ENCODE assay signal across 24 mouse cellular contexts in the genomic region with DNA sequence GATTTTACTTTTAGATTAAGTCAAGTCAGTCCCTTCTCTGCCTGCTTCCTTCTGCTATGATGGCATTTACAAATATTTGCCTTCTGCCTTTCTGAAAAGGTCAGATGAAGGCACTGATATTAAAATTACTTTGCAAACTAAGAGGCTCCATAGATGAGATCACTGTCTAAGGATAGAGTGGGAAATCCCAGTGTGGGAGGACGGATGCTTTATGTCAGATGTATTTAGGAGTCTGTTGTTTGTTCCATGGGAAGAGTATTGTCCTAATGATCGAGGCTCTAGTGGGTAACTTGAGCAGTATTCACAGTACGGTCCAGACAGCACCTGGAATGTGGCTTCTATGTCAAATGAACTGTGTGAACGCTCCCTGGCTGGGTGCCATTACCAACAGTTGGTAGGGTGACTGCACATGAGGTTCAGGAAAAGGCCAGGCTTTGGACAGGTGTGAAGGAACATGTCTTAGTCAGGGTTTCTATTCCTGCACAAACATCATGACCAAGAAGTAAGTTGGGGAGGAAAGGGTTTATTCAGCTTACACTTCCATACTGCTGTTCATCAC. TPM values are rescaled to one million over a fixed set of nuclear protein-coding genes. Genes with fewer than 3 reads are reported as not detected.
DNase-seq lines count a peak whose midpoint lies in the region; ATAC-seq and TF ChIP-seq lines count a peak whose summit lies in the region.
"Had no signal": no experiment of that assay in that cellular context is flagged by ENCODE, and none has a peak within 500 bp of the region (broad histone marks: within the 10 kb centered on the region; RNA-seq: fewer than 3 reads in every experiment).

No protein-coding gene starts in this region.

- intact Hi-C loops in gastrocnemius, adult 2 months (cut with DNase I) = no loop called here

- peak; percentile 25 for DNase-seq in liver, adult 2 months (ENCODE audit: extremely low read depth, low read depth, low spot score)
- no peak for DNase-seq in liver, embryonic 11.5 days (ENCODE audit: low spot score)
- DNase-seq in kidney, adult 9 months = peak; percentile 79
- DNase-seq in kidney, postnatal 36 days = peak; percentile 76 to 86
- DNase-seq in gastrocnemius, adult 2 months = no peak
- DNase-seq in adrenal gland, postnatal 25 days = no peak
- no peak for DNase-seq in natural killer cell, adult 2 months (ENCODE audit: low spot score in 2 of 2)
- DNase-seq: cerebellum, postnatal 36 days; heart, adult 18-20 months; layer of hippocampus, adult 9-11 months; lung, adult 18-20 months; thymus, postnatal 36 days had no signal

- H3K27ac ChIP-seq in liver, adult 2 months (replicated peaks; ENCODE audit: insufficient read depth, low read depth, low read length) = no peak overlapping the region
- no peak overlapping the region for H3K27ac ChIP-seq in liver, embryonic 11.5 days (ENCODE audit: low read depth, low read length)
- no peak overlapping the region; the same call in 1 of the 2 replicates for H3K27ac ChIP-seq in gastrocnemius, adult 2 months
- H3K27ac ChIP-seq: heart, embryonic 15.5 days; hindbrain, embryonic 12.5 days; limb, embryonic 15.5 days; macrophage; midbrain, embryonic 12.5 days had no signal

- WGBS in liver, adult 2 months = 54% methylated on average over 4 of the region's 4 CpGs
- WGBS in liver, embryonic 11.5 days = 74% methylated on average over 4 of the region's 4 CpGs

- TF ChIP-seq POLR2A in liver, adult 2 months (IDR thresholded peaks at IDR 0.05; ENCODE audit: extremely low read depth, insufficient read depth, low read length) = no peak

- no peak for ATAC-seq in liver, embryonic 11.5 days (replicated peaks; ENCODE audit: low FRiP score)
- ATAC-seq in activated CD4-positive, CD25-positive, alpha-beta regulatory T cell, adult 4 months = peak; percentile 7
- ATAC-seq: forebrain, embryonic 16.5 days had no signal

- H3K9me3 ChIP-seq in liver, embryonic 11.5 days (ENCODE audit: control insufficient read depth, low read length) = no peaks in the 10 kb centered on the region
- H3K9me3 ChIP-seq: heart, embryonic 15.5 days; hindbrain, embryonic 12.5 days; limb, embryonic 15.5 days; midbrain, embryonic 12.5 days had no signal

- no peak overlapping the region for H3K4me2 ChIP-seq in liver, embryonic 11.5 days
- H3K4me2 ChIP-seq: heart, embryonic 15.5 days; hindbrain, embryonic 12.5 days; limb, embryonic 15.5 days; midbrain, embryonic 12.5 days had no signal

- no peak overlapping the region for H3K4me3 ChIP-seq in liver, adult 2 months (ENCODE audit: insufficient read depth, low read depth, low read length)
- no peak overlapping the region for H3K4me3 ChIP-seq in liver, embryonic 11.5 days (ENCODE audit: low read depth, low read length)
- H3K4me3 ChIP-seq in gastrocnemius, adult 2 months = no peak overlapping the region
- H3K4me3 ChIP-seq: erythroblast, embryonic 14.5 days; heart, embryonic 15.5 days; hindbrain, embryonic 12.5 days; limb, embryonic 15.5 days; midbrain, embryonic 12.5 days had no signal

- no peaks in the 10 kb centered on the region for H3K27me3 ChIP-seq in liver, adult 2 months (ENCODE audit: control insufficient read depth, insufficient read depth, low read length)
- no peaks in the 10 kb centered on the region for H3K27me3 ChIP-seq in liver, embryonic 11.5 days (replicated peaks; ENCODE audit: control insufficient read depth, insufficient read depth, low read length)
- H3K27me3 ChIP-seq: heart, embryonic 15.5 days; hindbrain, embryonic 12.5 days; limb, embryonic 15.5 days; midbrain, embryonic 12.5 days had no signal

- peaks cover 1% of the 10 kb centered on the region; the same call in 1 of the 2 replicates for H3K36me3 ChIP-seq in liver, adult 2 months (ENCODE audit: control insufficient read depth, insufficient read depth, low read length)
- no peaks in the 10 kb centered on the region for H3K36me3 ChIP-seq in liver, embryonic 11.5 days (ENCODE audit: control insufficient read depth, insufficient read depth, low read length)
- H3K36me3 ChIP-seq: heart, embryonic 15.5 days; hindbrain, embryonic 12.5 days; limb, embryonic 15.5 days; midbrain, embryonic 12.5 days had no signal

- TF ChIP-seq CTCF in liver, adult 2 months (IDR thresholded peaks at IDR 0.05; ENCODE audit: low read depth, low read length) = no peak
- no peak for TF ChIP-seq CTCF in gastrocnemius, adult 2 months (IDR thresholded peaks at IDR 0.05)

- no peaks in the 10 kb centered on the region; the same call in 1 of the 2 replicates for H3K79me2 ChIP-seq in liver, adult 2 months (ENCODE audit: control insufficient read depth, insufficient read depth, low read length)

- no peak overlapping the region for H3K9ac ChIP-seq in liver, adult 2 months (ENCODE audit: low read depth, low read length)
- no peak overlapping the region for H3K9ac ChIP-seq in liver, embryonic 11.5 days (ENCODE audit: low read depth, low read length)
- H3K9ac ChIP-seq: heart, embryonic 15.5 days; hindbrain, embryonic 12.5 days; limb, embryonic 15.5 days; midbrain, embryonic 12.5 days had no signal

- H3K4me1 ChIP-seq in liver, adult 2 months (ENCODE audit: control insufficient read depth, insufficient read depth, low read length) = no peaks in the 10 kb centered on the region; the same call in 1 of the 2 replicates
- no peaks in the 10 kb centered on the region for H3K4me1 ChIP-seq in liver, embryonic 11.5 days (replicated peaks; ENCODE audit: control insufficient read depth, insufficient read depth, low read length)
- H3K4me1 ChIP-seq: heart, embryonic 15.5 days; hindbrain, embryonic 12.5 days; limb, embryonic 15.5 days; midbrain, embryonic 12.5 days had no signal

RNA-seq across cellular contexts. Expression of gene Tnfsf10, which starts 9.9 kb away (rescaled TPM):
- 3.9 and 5.0 TPM in 2 replicates for total RNA-seq in liver, adult 2 months (2014; rRNA removed)
- 1.1 and 2.2 TPM in 2 replicates for polyA plus RNA-seq in liver, adult 2 months (2012; rRNA removed)
- polyA plus RNA-seq in liver, embryonic 11.5 days (2014; fragmentation: Nextera tagmentation; extraction: Ambion mirVana) = 0.03 and 0.05 TPM in 2 replicates
- polyA plus RNA-seq in activated CD4-positive, CD25-positive, alpha-beta regulatory T cell, adult 4 months (2017; shearing (Covaris generic)) = 10 to 100 TPM; 18.8 to 23.6 TPM
- 10 to 100 TPM in 1 of 2 experiments, 1 to 10 TPM in 1; 3.7 to 15.2 TPM for total RNA-seq in gastrocnemius, adult 2 months (2021)
- total RNA-seq in adrenal gland, postnatal 25 days (2021) = 10.8 and 11.3 TPM in 2 replicates
- polyA plus RNA-seq: erythroblast, embryonic 14.5 days; hindbrain, embryonic 12.5 days; midbrain, embryonic 12.5 days had no signal

RNA-seq across cellular contexts. Expression of gene Ghsr, which starts 44.4 kb away (rescaled TPM):
- total RNA-seq in liver, adult 2 months (2014; rRNA removed) = not detected in 2 replicates
- polyA plus RNA-seq in liver, adult 2 months (2012; rRNA removed) = not detected in 2 replicates
- not detected in 2 replicates for polyA plus RNA-seq in liver, embryonic 11.5 days (2014; fragmentation: Nextera tagmentation; extraction: Ambion mirVana)
- polyA plus RNA-seq in activated CD4-positive, CD25-positive, alpha-beta regulatory T cell, adult 4 months (2017; shearing (Covaris generic)) = not detected
- not detected for total RNA-seq in gastrocnemius, adult 2 months (2021)
- not detected in 2 replicates for total RNA-seq in adrenal gland, postnatal 25 days (2021)
- total RNA-seq: gastrocnemius, adult 8-10 months; heart, adult 18-20 months; MEL had no signal
- polyA plus RNA-seq: heart, embryonic 15.5 days; intestine, embryonic 14.5 days; limb, embryonic 15.5 days; macrophage; small intestine, adult 2 months had no signal

Comparison
In these comparisons a context has a peak if more than half of its experiments do, and no peak if none do; other contexts are left out.
1. DNase-seq: peak in liver, adult 2 months (single experiment), kidney, adult 9 months (single experiment) and kidney, postnatal 36 days (2 of 2); none in liver, embryonic 11.5 days (single experiment), gastrocnemius, adult 2 months (single experiment), adrenal gland, postnatal 25 days (single experiment) and natural killer cell, adult 2 months (0 of 2).